Mouse (Mus musculus) heart, embryonic 16.5 days (tissue): ENCODE results near the gene Hist1h2ag. TPM values are rescaled to one million over a fixed set of nuclear protein-coding genes. Genes with fewer than 3 reads are reported as not detected.
A peak's percentile ranks its signal among the peaks of the same experiment; 100 is the strongest.
"Not testable (repeated sequence)": the region's sequence is repeated elsewhere in the genome, so short reads cannot be mapped to it uniquely, and the experiment has no call there.

Source experiments
- ATAC-seq: fragments of 200-750 bp; cut with Nextera tagmentation; replicated peaks from 2 replicates; pipeline ENCODE4 v1.8.0; 2017; ENCODE audit warnings: moderate number of reproducible peaks; ENCODE audit not compliant: insufficient read depth, low FRiP score; ENCODE audit errors: extremely low read depth
- H3K27ac ChIP-seq: fragments of 300-500 bp; sonication (generic); 2 replicates; pipeline ENCODE4 v1.5.1; 2014; ENCODE audit warnings: mild to moderate bottlenecking, low read length, control low read depth, moderate library complexity
- H3K27me3 ChIP-seq: fragments of 300-500 bp; sonication (generic); 2 replicates; pipeline ENCODE4 v1.6.1; 2014; ENCODE audit warnings: low read length, mixed read lengths; ENCODE audit not compliant: control insufficient read depth, insufficient read depth
- H3K36me3 ChIP-seq: fragments of 300-500 bp; sonication (generic); 2 replicates; pipeline ENCODE4 v1.6.1; 2014; ENCODE audit not compliant: control insufficient read depth, insufficient read depth
- H3K4me1 ChIP-seq: fragments of 300-500 bp; sonication (generic); 2 replicates; pipeline ENCODE4 v1.6.1; 2014; ENCODE audit warnings: low read length, mixed read lengths; ENCODE audit not compliant: control insufficient read depth, insufficient read depth
- H3K4me2 ChIP-seq: fragments of 300-500 bp; sonication (generic); 2 replicates; pipeline ENCODE4 v1.6.1; 2014; ENCODE audit warnings: low read depth, mild to moderate bottlenecking, control low read depth, low read length
- H3K4me3 ChIP-seq: fragments of 300-500 bp; sonication (generic); 2 replicates; pipeline ENCODE4 v1.5.1; 2014; ENCODE audit warnings: mild to moderate bottlenecking, control low read depth, low read length
- H3K9ac ChIP-seq: fragments of 300-500 bp; sonication (generic); 2 replicates; pipeline ENCODE4 v1.6.1; 2014; ENCODE audit warnings: low read length, control low read depth
- H3K9me3 ChIP-seq: fragments of 300-500 bp; sonication (generic); replicated peaks from 2 replicates; pipeline ENCODE4 v1.6.1; 2016; ENCODE audit warnings: low read length; ENCODE audit not compliant: control insufficient read depth
- WGBS: fragments of 180-500 bp; shearing (Covaris S2); extraction: QIAGEN DNeasy Blood & Tissue Kit; methylation state at CpG from one replicate; pipeline ENCODE4 v1.1.7; 2014; 5-methylcytosine and 5-hydroxymethylcytosine counted together
- polyA plus RNA-seq: library from polyadenylated mRNA; unstranded; fragments of >200 nt; fragmentation: Nextera tagmentation; extraction: Ambion mirVana; gene quantifications from 2 replicates; pipeline ENCODE4 v1.2.1, GENCODE M21; 2015

The Hist1h2ag gene
- polyA plus RNA-seq: 13.3 and 22.0 TPM in 2 replicates

- Histone ChIP-seq H3K4me3 (peak within 1 kb of the TSS; percentile 49), H3K4me1 (peaks cover 22% of the 10 kb centered on the region), H3K9ac (peak within 1 kb of the TSS; percentile 74), H3K27ac (peak within 1 kb of the TSS; percentile 88), H3K4me2 (peak within 1 kb of the TSS; percentile 68)
- H3K27me3 ChIP-seq, H3K9me3 ChIP-seq, H3K36me3 ChIP-seq: not testable (repeated sequence)
- WGBS: under 1% methylated on average over 40 of the region's 80 CpGs
- ATAC-seq: peak; percentile 88
Measured at GRCm38 (mm10) chr13:22042568-22043502, at the start of gene Hist1h2ag, which contains the start of gene Hist1h2bj. TSS of gene Hist1h2ag (minus strand) at chr13:22042944. TSS of gene Hist1h2bj (plus strand) at chr13:22043214.

- not testable (repeated sequence) for H3K9me3 ChIP-seq, ATAC-seq, H3K4me1 ChIP-seq, H3K4me3 ChIP-seq, H3K36me3 ChIP-seq, H3K27me3 ChIP-seq, H3K4me2 ChIP-seq, H3K9ac ChIP-seq, H3K27ac ChIP-seq
- WGBS: 72% methylated on average over 1 of the region's 1 CpGs
Measured at GRCm38 (mm10) chr13:22084140-22084539, 41.4 kb upstream of the Hist1h2ag start, which contains the start of gene Vmn1r188. TSS of gene Vmn1r188 (plus strand) at chr13:22084440.

- ATAC-seq: no peak
- Histone ChIP-seq H3K4me2 (no peak overlapping the region), H3K4me1 (no peaks in the 10 kb centered on the region), H3K27me3 (no peaks in the 10 kb centered on the region), H3K9me3 (peaks cover 3% of the 10 kb centered on the region), H3K9ac (no peak overlapping the region), H3K27ac (no peak overlapping the region), H3K4me3 (no peak overlapping the region), H3K36me3 (no peaks in the 10 kb centered on the region)
- 49% methylated on average over 1 of the region's 1 CpGs for WGBS
Measured at GRCm38 (mm10) chr13:22063468-22063867, 20.7 kb upstream of the Hist1h2ag start.

GRCm38 (mm10) chr13:22061422-22061821 is 18.7 kb upstream of the Hist1h2ag start:
- 75% methylated on average over 1 of the region's 1 CpGs for WGBS
- Histone ChIP-seq H3K27me3 (no peaks in the 10 kb centered on the region), H3K9me3 (peaks cover 2% of the 10 kb centered on the region), H3K9ac (no peak overlapping the region), H3K4me2 (no peak overlapping the region), H3K4me1 (no peaks in the 10 kb centered on the region), H3K36me3 (no peaks in the 10 kb centered on the region), H3K4me3 (no peak overlapping the region), H3K27ac (no peak overlapping the region)
- ATAC-seq: no peak

- no peak overlapping the region for H3K9ac ChIP-seq
- ATAC-seq: no peak
- no peak overlapping the region for H3K4me2 ChIP-seq
- H3K27ac ChIP-seq: no peak overlapping the region
- 94% methylated on average over 1 of the region's 1 CpGs for WGBS
- H3K9me3 ChIP-seq: no peaks in the 10 kb centered on the region
- no peaks in the 10 kb centered on the region for H3K27me3 ChIP-seq
- H3K36me3 ChIP-seq: no peaks in the 10 kb centered on the region
- H3K4me1 ChIP-seq: 0 out of 2 replicates have a peak, but pooled peaks cover 4% of the 10 kb centered on the region
- no peak overlapping the region for H3K4me3 ChIP-seq
Measured at GRCm38 (mm10) chr13:22053754-22054153, 11.0 kb upstream of the Hist1h2ag start.

GRCm38 (mm10) chr13:22051523-22051859 is 8.7 kb upstream of the Hist1h2ag start:
- Histone ChIP-seq H3K4me3 (peak overlapping the region; percentile 74), H3K9ac (peak overlapping the region; percentile 81), H3K4me2 (peak overlapping the region; percentile 89), H3K36me3 (no peaks in the 10 kb centered on the region), H3K9me3 (no peaks in the 10 kb centered on the region), H3K4me1 (0 out of 2 replicates have a peak, but pooled peaks cover 4% of the 10 kb centered on the region), H3K27me3 (no peaks in the 10 kb centered on the region), H3K27ac (peak overlapping the region; percentile 86; the same call in 1 of the 2 replicates)
- no peak for ATAC-seq
- 13% methylated on average over 5 of the region's 5 CpGs for WGBS

- H3K4me1 ChIP-seq: 0 out of 2 replicates have a peak, but pooled peaks cover 4% of the 10 kb centered on the region
- H3K27ac ChIP-seq: peak overlapping the region; percentile 86
- H3K36me3 ChIP-seq: no peaks in the 10 kb centered on the region
- peak overlapping the region; percentile 81 for H3K9ac ChIP-seq
- H3K4me2 ChIP-seq: peak overlapping the region; percentile 89
- no peaks in the 10 kb centered on the region for H3K9me3 ChIP-seq
- ATAC-seq: peak; percentile 94
- under 1% methylated on average over 52 of the region's 52 CpGs for WGBS
- peak overlapping the region; percentile 74 for H3K4me3 ChIP-seq
- no peaks in the 10 kb centered on the region for H3K27me3 ChIP-seq
Measured at GRCm38 (mm10) chr13:22050591-22051522, 8.1 kb upstream of the Hist1h2ag start.

- under 1% methylated on average over 14 of the region's 14 CpGs for WGBS
- peak overlapping the region; percentile 81 for H3K9ac ChIP-seq
- H3K4me3 ChIP-seq: peak overlapping the region; percentile 74
- H3K27ac ChIP-seq: peak overlapping the region; percentile 86
- ATAC-seq: no peak
- peak overlapping the region; percentile 89 for H3K4me2 ChIP-seq
- no peaks in the 10 kb centered on the region for H3K36me3 ChIP-seq
- H3K27me3 ChIP-seq: no peaks in the 10 kb centered on the region
- H3K9me3 ChIP-seq: no peaks in the 10 kb centered on the region
- H3K4me1 ChIP-seq: 0 out of 2 replicates have a peak, but pooled peaks cover 4% of the 10 kb centered on the region
Measured at GRCm38 (mm10) chr13:22049737-22050440, 7.1 kb upstream of the Hist1h2ag start.
